Comparison of ENCODE assay signal across 12 mouse cellular contexts in the genomic region with DNA sequence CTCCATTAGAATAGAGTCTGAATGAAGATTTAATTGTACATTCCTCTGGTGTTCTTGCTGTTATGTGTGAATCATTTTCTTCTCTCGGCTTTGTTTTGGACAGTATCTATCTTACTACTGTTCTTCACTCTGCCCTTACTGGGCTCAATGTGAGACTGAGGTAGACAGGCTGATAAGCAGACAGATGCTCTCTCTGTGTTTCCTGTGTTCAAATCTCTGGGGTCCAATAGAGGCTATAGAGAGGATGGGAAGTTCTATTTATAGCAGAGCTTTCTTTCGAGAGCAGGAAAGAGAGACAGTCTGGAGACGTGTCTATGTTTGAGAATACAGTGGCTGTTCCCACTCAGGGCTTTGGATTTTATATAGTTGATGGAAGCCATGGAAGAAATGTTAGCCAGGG.
"Had no signal": no experiment of that assay in that cellular context is flagged by ENCODE, and none has a peak within 500 bp of the region (broad histone marks: within the 10 kb centered on the region; RNA-seq: fewer than 3 reads in every experiment).

No protein-coding gene starts in this region.

- H3K4me1 ChIP-seq: limb, embryonic 10.5 days; liver, embryonic 15.5 days; stomach, embryonic 15.5 days had no signal

- H3K4me3 ChIP-seq: limb, embryonic 10.5 days; liver, embryonic 15.5 days; stomach, embryonic 15.5 days had no signal

- DNase-seq: kidney, postnatal 25 days; lung, adult 2 months; lung, postnatal 36 days; right cerebral cortex, postnatal 14 days; thymus, adult 2 months; thymus, postnatal 25 days had no signal

- H3K27ac ChIP-seq: limb, embryonic 10.5 days; liver, embryonic 15.5 days; stomach, embryonic 15.5 days had no signal

- H3K27me3 ChIP-seq: liver, embryonic 15.5 days; stomach, embryonic 15.5 days had no signal

- H3K9ac ChIP-seq: liver, embryonic 15.5 days; stomach, embryonic 15.5 days had no signal

- H3K4me2 ChIP-seq: liver, embryonic 11.5 days; liver, embryonic 15.5 days; stomach, embryonic 15.5 days had no signal

- H3K9me3 ChIP-seq: limb, embryonic 10.5 days; liver, embryonic 15.5 days; stomach, embryonic 15.5 days had no signal

- H3K36me3 ChIP-seq: limb, embryonic 10.5 days; liver, embryonic 15.5 days; stomach, embryonic 15.5 days had no signal

- ATAC-seq: intestine, postnatal 0 days; lung, postnatal 0 days had no signal
